Mouse (Mus musculus): ENCODE results near the gene Mpped1. TPM values are rescaled to one million over a fixed set of nuclear protein-coding genes. Genes with fewer than 3 reads are reported as not detected.

The Mpped1 gene
- polyA plus RNA-seq, 1 experiment = 1.5 TPM

GRCm38 (mm10) chr15:83896011-83896410, 116.7 kb downstream of the Mpped1 start:
- 38% methylated on average over 9 of the region's 9 CpGs for WGBS
- Histone ChIP-seq H3K36me3 (ENCODE audit: control insufficient read depth, insufficient read depth, low read length) (no peaks in the 10 kb centered on the region), H3K4me3 (ENCODE audit: extremely low read depth, insufficient read depth, insufficient read length) (no peak overlapping the region), H3K4me1 (ENCODE audit: control insufficient read depth, insufficient read depth, insufficient read length) (no peaks in the 10 kb centered on the region), H3K27ac (ENCODE audit: insufficient read depth, low read length) (no peak overlapping the region), H3K27me3 (ENCODE audit: control insufficient read depth, insufficient read depth, low read length) (no peaks in the 10 kb centered on the region)
- DNase-seq (ENCODE audit: low read depth in 1 of 2, low spot score in 2 of 2) = no peak
- TF ChIP-seq POLR2A (IDR thresholded peaks at IDR 0.05; ENCODE audit: low read depth, low read length) (no peak), CTCF (IDR thresholded peaks at IDR 0.05; ENCODE audit: extremely low read depth, insufficient read depth, insufficient read length, insufficient replicate concordance) (no peak)

GRCm38 (mm10) chr15:83897286-83897685, 118.0 kb downstream of the Mpped1 start:
- H3K27ac ChIP-seq (ENCODE audit: insufficient read depth, low read length) = no peak overlapping the region
- H3K4me3 ChIP-seq (ENCODE audit: extremely low read depth, insufficient read depth, insufficient read length) = no peak overlapping the region
- WGBS = 69% methylated on average over 9 of the region's 9 CpGs
- TF ChIP-seq POLR2A (IDR thresholded peaks at IDR 0.05; ENCODE audit: low read depth, low read length) (no peak), CTCF (IDR thresholded peaks at IDR 0.05; ENCODE audit: extremely low read depth, insufficient read depth, insufficient read length, insufficient replicate concordance) (no peak)
- H3K36me3 ChIP-seq (ENCODE audit: control insufficient read depth, insufficient read depth, low read length) = no peaks in the 10 kb centered on the region
- no peaks in the 10 kb centered on the region for H3K27me3 ChIP-seq (ENCODE audit: control insufficient read depth, insufficient read depth, low read length)
- DNase-seq (ENCODE audit: low read depth in 1 of 2, low spot score in 2 of 2) = no peak
- no peaks in the 10 kb centered on the region for H3K4me1 ChIP-seq (ENCODE audit: control insufficient read depth, insufficient read depth, insufficient read length)

GRCm38 (mm10) chr15:83906472-83906871, 127.2 kb downstream of the Mpped1 start:
- no peaks in the 10 kb centered on the region for H3K36me3 ChIP-seq (ENCODE audit: control insufficient read depth, insufficient read depth, low read length)
- no peak for TF ChIP-seq POLR2A (IDR thresholded peaks at IDR 0.05; ENCODE audit: low read depth, low read length)
- no peak for DNase-seq (ENCODE audit: low read depth in 1 of 2, low spot score in 2 of 2)
- no peak overlapping the region for H3K4me3 ChIP-seq (ENCODE audit: extremely low read depth, insufficient read depth, insufficient read length)
- 87% methylated on average over 13 of the region's 13 CpGs for WGBS
- H3K4me1 ChIP-seq (ENCODE audit: control insufficient read depth, insufficient read depth, insufficient read length) = no peaks in the 10 kb centered on the region
- no peaks in the 10 kb centered on the region for H3K27me3 ChIP-seq (ENCODE audit: control insufficient read depth, insufficient read depth, low read length)
- H3K27ac ChIP-seq (ENCODE audit: insufficient read depth, low read length) = no peak overlapping the region

Other genes starting within 250 kb of the Mpped1 start
- 257 and 293 TPM in 2 replicates for gene Tspo, start 215.9 kb upstream of the Mpped1 start, polyA plus RNA-seq (2012; rRNA removed)
- 19.1 and 20.9 TPM in 2 replicates for gene Mcat, start 215.7 kb upstream of the Mpped1 start, polyA plus RNA-seq (2012; rRNA removed)
- gene Ttll12, start 184.3 kb upstream of the Mpped1 start, polyA plus RNA-seq (2012; rRNA removed) = 19.9 and 23.6 TPM in 2 replicates
- 8.8 and 10.0 TPM in 2 replicates for gene Scube1, start 54.4 kb upstream of the Mpped1 start, polyA plus RNA-seq (2012; rRNA removed)

All from spleen, adult 2 months (tissue).